Mouse (Mus musculus): ENCODE results near the gene Pitpnc1. TPM values are rescaled to one million over a fixed set of nuclear protein-coding genes. Genes with fewer than 3 reads are reported as not detected.

Pitpnc1 gene
- polyA plus RNA-seq, 1 experiment from 2014 or later, result 14.0 TPM

DNA sequence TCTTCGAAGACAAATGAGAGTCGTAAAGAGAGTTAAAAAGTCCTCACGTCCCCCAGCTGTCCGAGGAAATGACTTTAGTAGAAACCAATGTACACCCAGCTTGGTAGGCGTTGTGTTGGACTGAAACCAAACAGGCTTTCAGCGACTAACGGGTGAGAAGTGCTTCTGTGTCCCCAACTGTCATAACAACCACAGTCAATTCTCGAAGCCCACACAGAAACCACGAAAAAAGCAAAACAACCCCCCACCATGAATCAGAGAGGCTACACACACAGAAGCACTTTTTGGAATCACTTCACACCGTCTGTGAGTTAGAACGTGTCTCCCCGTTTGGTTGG, 76.7 kb downstream of the Pitpnc1 start:
- Histone ChIP-seq H3K4me2 (no peak overlapping the region), H3K4me1 (peaks cover 4% of the 10 kb centered on the region; the same call in 1 of the 2 replicates), H3K4me3 (replicated peaks) (no peak overlapping the region), H3K36me3 (no peaks in the 10 kb centered on the region), H3K9ac (no peak overlapping the region), H3K27ac (no peak overlapping the region), H3K9me3 (no peaks in the 10 kb centered on the region), H3K27me3 (replicated peaks) (no peaks in the 10 kb centered on the region)
- ATAC-seq (ENCODE audit: insufficient read depth, low FRiP score, low read depth), result no peak
- 61% methylated on average over 12 of the region's 12 CpGs for WGBS

- Histone ChIP-seq H3K9me3 (no peaks in the 10 kb centered on the region), H3K36me3 (no peaks in the 10 kb centered on the region), H3K4me3 (replicated peaks) (no peak overlapping the region), H3K4me2 (no peak overlapping the region), H3K27me3 (replicated peaks) (no peaks in the 10 kb centered on the region), H3K4me1 (peaks cover 4% of the 10 kb centered on the region; the same call in 1 of the 2 replicates), H3K9ac (no peak overlapping the region), H3K27ac (no peak overlapping the region)
- WGBS, result 76% methylated on average over 7 of the region's 7 CpGs
- ATAC-seq (ENCODE audit: insufficient read depth, low FRiP score, low read depth), result no peak
Measured at GRCm38 (mm10) chr11:107393154-107393827, 77.2 kb downstream of the Pitpnc1 start.

DNA sequence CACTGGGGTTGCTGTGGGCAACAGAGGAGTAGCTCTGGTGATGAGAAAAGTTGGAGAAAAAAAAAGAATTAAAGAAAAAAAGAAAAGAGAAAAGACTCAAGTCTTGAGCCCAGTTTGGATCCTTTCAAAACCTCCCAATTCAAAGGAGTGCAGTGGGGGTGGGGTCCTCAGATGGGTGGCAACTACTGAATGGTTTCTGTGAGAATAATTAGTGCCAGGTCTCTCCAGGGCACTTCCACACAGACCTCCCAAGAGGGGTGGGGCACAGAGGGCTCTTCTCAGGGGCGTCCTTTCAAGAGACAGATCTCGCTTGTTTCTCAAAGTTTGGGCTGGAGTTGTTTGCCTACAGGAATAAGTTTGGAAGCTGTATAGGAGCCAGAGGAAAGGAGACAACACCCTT, 80.0 kb downstream of the Pitpnc1 start:
- Histone ChIP-seq H3K4me2 (no peak overlapping the region), H3K36me3 (no peaks in the 10 kb centered on the region), H3K27me3 (replicated peaks) (no peaks in the 10 kb centered on the region), H3K9ac (no peak overlapping the region), H3K4me1 (no peaks in the 10 kb centered on the region), H3K27ac (no peak overlapping the region), H3K9me3 (no peaks in the 10 kb centered on the region), H3K4me3 (replicated peaks) (no peak overlapping the region)
- no peak for ATAC-seq (ENCODE audit: insufficient read depth, low FRiP score, low read depth)
- WGBS, result 61% methylated on average over 2 of the region's 2 CpGs

DNA sequence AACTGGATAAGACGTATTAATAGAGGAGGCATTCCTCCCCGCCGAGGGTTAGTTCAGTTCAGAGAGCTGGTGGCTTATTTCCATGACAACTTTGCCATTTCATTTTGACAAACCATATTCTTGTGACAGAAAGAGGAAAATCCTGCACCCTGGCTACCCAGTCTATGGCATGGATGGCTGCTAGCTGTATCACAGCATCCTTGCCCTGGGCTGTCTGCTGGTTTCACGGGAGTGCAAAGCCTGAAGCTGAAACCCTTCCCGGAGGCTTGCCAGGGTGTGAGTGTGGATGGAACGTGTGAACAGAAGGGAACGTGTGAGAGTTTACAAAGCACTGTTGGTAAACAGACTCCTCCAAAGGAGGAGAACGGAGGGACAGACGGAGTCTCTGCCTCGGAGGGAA, 80.5 kb downstream of the Pitpnc1 start:
- Histone ChIP-seq H3K9ac (no peak overlapping the region), H3K4me1 (no peaks in the 10 kb centered on the region), H3K9me3 (no peaks in the 10 kb centered on the region), H3K27ac (no peak overlapping the region), H3K36me3 (no peaks in the 10 kb centered on the region), H3K4me2 (no peak overlapping the region), H3K4me3 (replicated peaks) (no peak overlapping the region), H3K27me3 (replicated peaks) (no peaks in the 10 kb centered on the region)
- WGBS, result 60% methylated on average over 10 of the region's 10 CpGs
- ATAC-seq (ENCODE audit: insufficient read depth, low FRiP score, low read depth), result no peak

GRCm38 (mm10) chr11:107386481-107386880, 84.0 kb downstream of the Pitpnc1 start:
- no peaks in the 10 kb centered on the region for H3K36me3 ChIP-seq
- H3K9me3 ChIP-seq, result no peaks in the 10 kb centered on the region
- no peaks in the 10 kb centered on the region for H3K4me1 ChIP-seq
- no peak overlapping the region for H3K4me2 ChIP-seq
- no peak overlapping the region for H3K9ac ChIP-seq
- no peak overlapping the region for H3K27ac ChIP-seq
- H3K4me3 ChIP-seq (replicated peaks), result no peak overlapping the region
- ATAC-seq (ENCODE audit: insufficient read depth, low FRiP score, low read depth), result no peak
- H3K27me3 ChIP-seq (replicated peaks), result no peaks in the 10 kb centered on the region
- 76% methylated on average over 10 of the region's 10 CpGs for WGBS

- WGBS, result 67% methylated on average over 4 of the region's 4 CpGs
- H3K27me3 ChIP-seq (replicated peaks), result no peaks in the 10 kb centered on the region
- no peak for ATAC-seq (ENCODE audit: insufficient read depth, low FRiP score, low read depth)
Measured at GRCm38 (mm10) chr11:107385306-107385705, 85.2 kb downstream of the Pitpnc1 start.

DNA sequence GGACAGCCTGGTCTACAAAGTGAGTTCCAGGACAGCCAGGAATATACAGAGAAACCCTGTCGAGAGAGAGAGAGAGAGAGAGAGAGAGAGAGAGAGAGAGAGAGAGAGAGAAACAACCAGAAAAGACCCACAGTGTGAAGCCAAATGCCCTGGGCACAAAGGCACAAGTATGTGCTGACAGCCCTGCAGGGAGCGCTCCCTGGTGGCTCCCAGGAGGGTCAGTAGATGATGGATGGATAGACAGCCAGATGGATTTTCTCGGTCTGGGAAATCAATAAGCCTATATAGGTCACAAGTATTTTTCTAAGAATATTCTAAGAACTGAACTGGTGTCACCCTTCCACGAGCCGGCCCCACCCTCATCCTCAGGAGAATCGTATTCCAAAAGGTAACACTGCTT, 86.5 kb downstream of the Pitpnc1 start:
- no peaks in the 10 kb centered on the region for H3K9me3 ChIP-seq
- WGBS, result 68% methylated on average over 6 of the region's 6 CpGs
- H3K4me3 ChIP-seq (replicated peaks), result no peak overlapping the region
- H3K36me3 ChIP-seq, result no peaks in the 10 kb centered on the region
- no peak overlapping the region for H3K9ac ChIP-seq
- H3K27ac ChIP-seq, result no peak overlapping the region
- ATAC-seq (ENCODE audit: insufficient read depth, low FRiP score, low read depth), result no peak
- H3K4me2 ChIP-seq, result no peak overlapping the region
- no peaks in the 10 kb centered on the region for H3K27me3 ChIP-seq (replicated peaks)
- H3K4me1 ChIP-seq, result no peaks in the 10 kb centered on the region

More at GRCm38 (mm10) chr11:107385306-107385705, 85.2 kb downstream of the Pitpnc1 start:
- Histone ChIP-seq H3K9ac (no peak overlapping the region), H3K4me1 (no peaks in the 10 kb centered on the region), H3K27ac (no peak overlapping the region), H3K9me3 (no peaks in the 10 kb centered on the region), H3K36me3 (no peaks in the 10 kb centered on the region), H3K4me2 (no peak overlapping the region), H3K4me3 (replicated peaks) (no peak overlapping the region)

DNA sequence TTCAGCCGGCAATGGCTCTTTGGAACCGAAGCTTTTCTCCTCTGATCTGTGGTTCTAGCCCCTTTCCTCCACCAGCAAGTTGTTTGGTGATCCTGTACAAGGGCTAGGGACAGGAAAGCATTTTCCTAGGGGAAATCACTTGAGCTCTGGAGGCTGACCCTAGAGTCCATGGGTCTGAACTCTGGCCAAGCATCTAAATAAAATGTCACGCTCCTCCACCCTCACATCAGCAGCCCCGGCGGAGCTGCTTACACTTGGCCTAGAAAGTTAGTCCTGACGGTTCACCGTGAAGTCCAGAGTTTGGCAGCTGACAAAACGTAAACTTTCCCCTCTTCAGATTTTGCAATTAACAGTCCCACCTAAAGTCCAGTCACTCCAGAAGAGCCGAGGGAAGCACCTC, 90.5 kb downstream of the Pitpnc1 start:
- Histone ChIP-seq H3K4me2 (no peak overlapping the region), H3K4me1 (0 out of 2 replicates have a peak, but pooled peaks cover 5% of the 10 kb centered on the region), H3K4me3 (replicated peaks) (no peak overlapping the region), H3K36me3 (no peaks in the 10 kb centered on the region), H3K27me3 (replicated peaks) (no peaks in the 10 kb centered on the region), H3K9me3 (no peaks in the 10 kb centered on the region), H3K27ac (no peak overlapping the region), H3K9ac (no peak overlapping the region)
- WGBS, result 67% methylated on average over 9 of the region's 9 CpGs
- ATAC-seq (ENCODE audit: insufficient read depth, low FRiP score, low read depth), result no peak

DNA sequence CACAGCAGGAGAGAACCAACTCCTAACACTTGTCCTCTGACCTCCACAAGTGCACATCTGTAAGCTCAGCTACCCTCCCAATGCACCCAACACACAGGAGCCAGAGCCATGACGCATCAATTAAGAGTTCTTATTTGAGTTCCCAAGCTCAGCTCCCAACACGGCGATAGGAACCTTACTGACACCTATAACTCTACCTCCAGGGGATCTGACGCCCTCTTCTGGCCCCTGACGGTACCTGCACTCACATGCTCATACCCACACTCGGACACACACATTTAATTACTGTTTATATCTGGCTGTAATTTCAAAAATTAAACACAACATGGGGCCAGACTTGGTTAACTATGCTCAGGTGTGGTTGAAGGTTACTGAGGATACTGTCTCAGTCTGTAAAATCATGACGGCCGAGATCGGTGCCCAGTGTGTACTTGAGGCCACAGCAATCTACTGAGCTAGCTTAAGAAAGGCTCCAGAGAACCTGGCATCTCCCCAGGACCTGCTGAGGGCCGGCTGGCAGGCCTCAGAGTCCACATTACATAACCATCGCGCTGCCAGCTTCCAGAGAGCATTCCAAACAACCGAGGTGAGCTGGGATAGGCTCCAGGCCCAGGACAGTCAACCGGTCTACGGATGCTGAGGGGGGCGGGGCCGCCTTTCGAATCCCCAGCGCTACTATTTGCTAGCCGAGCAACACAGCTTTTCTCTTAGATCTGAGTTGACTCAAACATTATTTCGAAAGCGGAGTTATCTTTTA, 91.2 kb downstream of the Pitpnc1 start:
- H3K4me3 ChIP-seq (replicated peaks), result no peak overlapping the region
- no peak for ATAC-seq (ENCODE audit: insufficient read depth, low FRiP score, low read depth)
- 0 out of 2 replicates have a peak, but pooled peaks cover 5% of the 10 kb centered on the region for H3K4me1 ChIP-seq
- H3K36me3 ChIP-seq, result no peaks in the 10 kb centered on the region
- no peak overlapping the region for H3K4me2 ChIP-seq
- no peaks in the 10 kb centered on the region for H3K9me3 ChIP-seq
- no peaks in the 10 kb centered on the region for H3K27me3 ChIP-seq (replicated peaks)
- H3K27ac ChIP-seq, result no peak overlapping the region
- WGBS, result 85% methylated on average over 22 of the region's 22 CpGs
- no peak overlapping the region for H3K9ac ChIP-seq

DNA sequence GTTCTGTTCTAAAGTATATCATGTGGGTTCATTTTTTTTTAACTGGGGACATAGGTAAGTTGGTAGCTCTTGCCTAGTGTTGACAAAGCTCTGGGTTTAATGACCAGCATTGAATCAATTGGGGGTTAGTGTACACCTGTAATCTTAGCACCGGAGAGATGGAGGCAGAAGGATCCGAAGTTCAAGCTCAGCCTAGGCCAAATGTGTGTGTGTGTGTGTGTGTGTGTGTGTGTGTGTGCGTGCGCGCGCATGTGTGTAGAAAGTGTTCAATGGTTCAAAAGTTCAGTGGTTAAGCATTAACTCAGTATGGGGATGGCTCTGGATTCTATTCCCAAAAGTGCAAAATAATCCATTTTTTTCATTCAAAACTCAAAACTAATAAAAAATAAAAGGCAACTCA, 93.2 kb downstream of the Pitpnc1 start:
- WGBS, result 80% methylated on average over 6 of the region's 6 CpGs
- Histone ChIP-seq H3K4me2 (no peak overlapping the region), H3K27me3 (replicated peaks) (no peaks in the 10 kb centered on the region), H3K4me1 (0 out of 2 replicates have a peak, but pooled peaks cover 5% of the 10 kb centered on the region), H3K9me3 (no peaks in the 10 kb centered on the region), H3K4me3 (replicated peaks) (no peak overlapping the region), H3K36me3 (no peaks in the 10 kb centered on the region), H3K9ac (no peak overlapping the region), H3K27ac (no peak overlapping the region)
- ATAC-seq (ENCODE audit: insufficient read depth, low FRiP score, low read depth), result no peak

- Histone ChIP-seq H3K9ac (no peak overlapping the region), H3K4me3 (replicated peaks) (no peak overlapping the region), H3K36me3 (no peaks in the 10 kb centered on the region), H3K27ac (peak overlapping the region; percentile 37), H3K4me1 (0 out of 2 replicates have a peak, but pooled peaks cover 5% of the 10 kb centered on the region), H3K27me3 (replicated peaks) (no peaks in the 10 kb centered on the region), H3K4me2 (peak overlapping the region; percentile 3), H3K9me3 (no peaks in the 10 kb centered on the region)
- WGBS, result 42% methylated on average over 12 of the region's 12 CpGs
- peak; percentile 64; the same call in 1 of the 2 replicates for ATAC-seq (ENCODE audit: insufficient read depth, low FRiP score, low read depth)
Measured at GRCm38 (mm10) chr11:107376272-107376671, 94.2 kb downstream of the Pitpnc1 start.

GRCm38 (mm10) chr11:107375816-107376215, 94.7 kb downstream of the Pitpnc1 start:
- Histone ChIP-seq H3K36me3 (no peaks in the 10 kb centered on the region), H3K27ac (peak overlapping the region; percentile 37), H3K9ac (no peak overlapping the region), H3K4me1 (0 out of 2 replicates have a peak, but pooled peaks cover 5% of the 10 kb centered on the region), H3K27me3 (replicated peaks) (no peaks in the 10 kb centered on the region), H3K9me3 (no peaks in the 10 kb centered on the region), H3K4me2 (no peak overlapping the region), H3K4me3 (replicated peaks) (no peak overlapping the region)
- WGBS, result 73% methylated on average over 11 of the region's 11 CpGs
- no peak for ATAC-seq (ENCODE audit: insufficient read depth, low FRiP score, low read depth)

Measured in stomach, embryonic 15.5 days (tissue).